ENCODE assay signal across 8 mouse cellular contexts in genomic region chr10:44071095-44071494, GRCm38 (mm10).
A peak's percentile ranks its signal among the peaks of the same experiment; 100 is the strongest.
DNase-seq lines count a peak whose midpoint lies in the region; ATAC-seq and TF ChIP-seq lines count a peak whose summit lies in the region.

No protein-coding gene starts in this region.

- TF ChIP-seq POLR2A in heart, adult 2 months (IDR thresholded peaks at IDR 0.05; ENCODE audit: insufficient read depth, low read depth, low read length): no peak

- WGBS in heart, adult 2 months: 6% methylated on average over 4 of the region's 4 CpGs
- 1% methylated on average over 4 of the region's 4 CpGs for WGBS in forebrain, postnatal 0 days
- WGBS in intestine, postnatal 0 days: 7% methylated on average over 4 of the region's 4 CpGs
- 4% methylated on average over 4 of the region's 4 CpGs for WGBS in midbrain, embryonic 12.5 days

- no peak overlapping the region for H3K4me3 ChIP-seq in heart, adult 2 months
- no peak overlapping the region for H3K4me3 ChIP-seq in forebrain, postnatal 0 days (ENCODE audit: low read depth, low read length)
- no peak overlapping the region for H3K4me3 ChIP-seq in intestine, postnatal 0 days (ENCODE audit: low read depth, low read length)
- H3K4me3 ChIP-seq in midbrain, embryonic 12.5 days: no peak overlapping the region

- TF ChIP-seq EP300 in heart, adult 2 months (IDR thresholded peaks at IDR 0.05; ENCODE audit: insufficient read depth, low read depth, low read length): 0 out of 2 replicates have a peak, but pooled peaks have one; percentile 31

- no peaks in the 10 kb centered on the region for H3K9me3 ChIP-seq in forebrain, postnatal 0 days (ENCODE audit: low read length)
- no peaks in the 10 kb centered on the region for H3K9me3 ChIP-seq in intestine, postnatal 0 days (ENCODE audit: control insufficient read depth)
- no peaks in the 10 kb centered on the region for H3K9me3 ChIP-seq in midbrain, embryonic 12.5 days

- H3K79me2 ChIP-seq in heart, adult 2 months (replicated peaks; ENCODE audit: control insufficient read depth, insufficient read depth, low read length): no peaks in the 10 kb centered on the region

- no peak overlapping the region for H3K27ac ChIP-seq in heart, adult 2 months
- no peak overlapping the region for H3K27ac ChIP-seq in forebrain, postnatal 0 days (ENCODE audit: low read depth, low read length)
- H3K27ac ChIP-seq in intestine, postnatal 0 days (ENCODE audit: low read depth, low read length): no peak overlapping the region
- no peak overlapping the region for H3K27ac ChIP-seq in midbrain, embryonic 12.5 days (replicated peaks)

- peaks cover 2% of the 10 kb centered on the region for H3K4me1 ChIP-seq in heart, adult 2 months (ENCODE audit: control insufficient read depth, insufficient read depth, low read length)
- no peaks in the 10 kb centered on the region for H3K4me1 ChIP-seq in forebrain, postnatal 0 days (ENCODE audit: insufficient read depth)
- H3K4me1 ChIP-seq in intestine, postnatal 0 days (replicated peaks; ENCODE audit: control insufficient read depth, insufficient read depth, low read length): no peaks in the 10 kb centered on the region
- H3K4me1 ChIP-seq in midbrain, embryonic 12.5 days: no peaks in the 10 kb centered on the region

- no peak overlapping the region for H3K4me2 ChIP-seq in forebrain, postnatal 0 days (ENCODE audit: low read depth)
- 0 out of 2 replicates have a peak overlapping the region, but pooled peaks have one; percentile 10 for H3K4me2 ChIP-seq in intestine, postnatal 0 days (replicated peaks; ENCODE audit: low read depth)
- no peak overlapping the region for H3K4me2 ChIP-seq in midbrain, embryonic 12.5 days (replicated peaks)

- peak; percentile 70 for TF ChIP-seq CTCF in heart, adult 2 months (IDR thresholded peaks at IDR 0.05)
- TF ChIP-seq CTCF in forebrain, postnatal 0 days (IDR thresholded peaks at IDR 0.05; ENCODE audit: low read depth): peak; percentile 76
- TF ChIP-seq CTCF in intestine, postnatal 0 days (IDR thresholded peaks at IDR 0.05; ENCODE audit: low read depth): peak; percentile 84

- peak; percentile 36 to 40 for DNase-seq in heart, adult 2 months
- DNase-seq in heart, adult 11 months: no peak
- peak; percentile 44 for DNase-seq in c-Kit-positive CD71-positive TER-119-negative erythroid progenitor cells, embryonic 14.5 days (ENCODE audit: low read depth)
- peak; percentile 74 for DNase-seq in forebrain, postnatal 0 days
- peak; percentile 61 for DNase-seq in left cerebral cortex, postnatal 4 days
- peak; percentile 46 for DNase-seq in right cerebral cortex, postnatal 4 days

- H3K36me3 ChIP-seq in heart, adult 2 months (ENCODE audit: control insufficient read depth, insufficient read depth, low read length): no peaks in the 10 kb centered on the region
- no peaks in the 10 kb centered on the region for H3K36me3 ChIP-seq in forebrain, postnatal 0 days (ENCODE audit: insufficient read depth)
- H3K36me3 ChIP-seq in intestine, postnatal 0 days (ENCODE audit: control insufficient read depth, insufficient read depth): no peaks in the 10 kb centered on the region
- H3K36me3 ChIP-seq in midbrain, embryonic 12.5 days: no peaks in the 10 kb centered on the region

- no peaks in the 10 kb centered on the region for H3K27me3 ChIP-seq in heart, adult 2 months (ENCODE audit: control insufficient read depth, insufficient read depth, low read length)
- H3K27me3 ChIP-seq in forebrain, postnatal 0 days (ENCODE audit: insufficient read depth, low read length): no peaks in the 10 kb centered on the region
- H3K27me3 ChIP-seq in intestine, postnatal 0 days (replicated peaks; ENCODE audit: control insufficient read depth, insufficient read depth, low read length): no peaks in the 10 kb centered on the region
- H3K27me3 ChIP-seq in midbrain, embryonic 12.5 days: no peaks in the 10 kb centered on the region

- peak; percentile 78 for ATAC-seq in forebrain, postnatal 0 days
- ATAC-seq in intestine, postnatal 0 days: peak; percentile 75
- peak; percentile 54; the same call in 1 of the 2 replicates for ATAC-seq in midbrain, embryonic 12.5 days (ENCODE audit: low FRiP score, low read depth)

- intact Hi-C loops in heart, adult 2 months (cut with DNase I): loop anchor here (1.0 to 10.0 kb wide), 3 partner anchors 69 to 496 kb away; partner anchors contain the start of gene Cd24a
- intact Hi-C loops in left cerebral cortex, postnatal 4 days (cut with DNase I): loop anchor here (5.0 to 10.0 kb wide), 2 partner anchors 119 to 496 kb away; partner anchors contain the start of gene Cd24a

- H3K9ac ChIP-seq in heart, adult 2 months (ENCODE audit: low read depth, low read length): no peak overlapping the region
- H3K9ac ChIP-seq in forebrain, postnatal 0 days: no peak overlapping the region
- H3K9ac ChIP-seq in intestine, postnatal 0 days (ENCODE audit: low read depth, low read length): no peak overlapping the region
- H3K9ac ChIP-seq in midbrain, embryonic 12.5 days (replicated peaks): no peak overlapping the region
